Mouse (Mus musculus) spleen, adult 18-20 months (tissue): Measurements from ENCODE around the gene Actl10.

Experiments used
- DNase-seq, 2 experiments: peaks; one replicate each; pipeline ENCODE4 v3.0.0; 2022; ENCODE audit warnings: mixed read lengths in 2 of 2

The Actl10 gene

GRCm38 (mm10) chr2:154551927-154552326, 351 bp downstream of the Actl10 start:
- DNase-seq, result no peak

DNA sequence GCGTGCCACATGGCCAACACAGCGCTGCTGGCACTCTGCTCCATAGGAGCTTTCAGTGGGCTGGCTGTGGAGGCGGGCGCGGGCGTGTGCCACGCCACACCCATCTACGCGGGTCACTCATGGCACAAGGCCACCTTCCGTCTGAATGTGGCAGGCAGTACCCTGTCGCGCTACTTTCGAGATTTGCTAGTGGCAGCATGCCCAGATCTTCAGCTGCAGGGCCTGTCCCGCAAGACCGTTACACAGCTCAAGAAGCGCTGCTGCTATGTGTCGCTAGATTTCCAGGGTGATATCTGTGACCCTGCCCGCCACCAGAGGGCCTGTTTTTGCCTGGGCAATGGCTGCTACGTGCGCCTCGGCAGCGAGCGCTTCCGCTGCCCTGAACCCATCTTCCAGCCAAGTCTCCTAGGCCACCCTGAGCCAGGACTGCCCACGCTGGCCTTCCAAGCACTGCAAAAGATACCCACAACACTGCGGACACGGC, 890 bp downstream of the Actl10 start:
- DNase-seq, result peak; percentile 49 to 67

DNA sequence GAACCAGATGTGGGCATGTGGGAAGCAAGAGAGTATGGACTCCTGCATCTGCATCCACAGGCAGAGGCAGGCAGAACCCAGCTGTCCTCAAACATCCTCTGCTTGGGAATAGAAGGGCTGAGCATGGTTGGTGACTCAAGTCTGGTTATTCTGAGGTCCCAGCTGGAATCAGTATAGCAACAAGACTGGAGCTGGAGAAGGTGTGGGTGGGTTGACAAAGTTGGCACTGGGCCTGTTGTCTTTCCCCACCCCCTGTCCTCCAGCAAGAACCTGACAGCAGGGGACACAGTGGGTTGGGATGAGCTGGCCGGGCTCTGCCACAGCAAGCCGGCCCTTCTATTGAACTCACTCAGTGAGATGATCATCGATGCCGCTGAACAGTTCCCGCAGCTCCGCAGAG, 3.7 kb downstream of the Actl10 start:
- DNase-seq, result no peak

DNA sequence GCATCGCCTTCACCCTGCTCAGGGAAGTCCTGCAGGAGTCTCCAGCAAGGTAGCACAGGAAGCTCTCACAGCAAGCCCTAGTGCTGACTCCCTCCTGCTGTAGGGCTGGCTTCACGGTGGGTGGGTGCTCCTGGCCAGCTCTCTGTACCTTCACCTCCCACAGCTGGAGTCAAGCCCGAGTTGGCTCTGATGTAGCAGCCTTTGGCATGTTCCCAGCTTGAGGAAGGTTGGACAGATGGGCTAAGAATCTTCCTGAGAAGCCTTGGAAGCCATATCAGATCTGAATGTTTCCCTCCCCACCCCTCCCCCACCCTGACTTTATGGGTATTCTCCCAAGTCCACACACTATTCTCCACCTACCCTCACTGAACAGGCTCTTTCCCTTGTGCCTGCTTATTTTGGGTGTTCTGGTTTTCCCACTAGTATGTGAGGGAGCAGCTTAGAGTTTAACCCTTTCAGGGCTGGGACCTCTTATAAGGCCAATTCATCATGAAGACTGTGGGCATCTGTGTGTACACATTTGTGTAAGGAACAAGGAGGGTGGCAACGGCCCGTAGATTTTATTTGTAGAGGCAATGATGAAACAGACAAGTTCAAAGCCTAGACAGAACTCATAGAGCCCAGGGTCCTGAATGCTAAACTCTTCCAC, 5.7 kb downstream of the Actl10 start:
- no peak for DNase-seq

DNA sequence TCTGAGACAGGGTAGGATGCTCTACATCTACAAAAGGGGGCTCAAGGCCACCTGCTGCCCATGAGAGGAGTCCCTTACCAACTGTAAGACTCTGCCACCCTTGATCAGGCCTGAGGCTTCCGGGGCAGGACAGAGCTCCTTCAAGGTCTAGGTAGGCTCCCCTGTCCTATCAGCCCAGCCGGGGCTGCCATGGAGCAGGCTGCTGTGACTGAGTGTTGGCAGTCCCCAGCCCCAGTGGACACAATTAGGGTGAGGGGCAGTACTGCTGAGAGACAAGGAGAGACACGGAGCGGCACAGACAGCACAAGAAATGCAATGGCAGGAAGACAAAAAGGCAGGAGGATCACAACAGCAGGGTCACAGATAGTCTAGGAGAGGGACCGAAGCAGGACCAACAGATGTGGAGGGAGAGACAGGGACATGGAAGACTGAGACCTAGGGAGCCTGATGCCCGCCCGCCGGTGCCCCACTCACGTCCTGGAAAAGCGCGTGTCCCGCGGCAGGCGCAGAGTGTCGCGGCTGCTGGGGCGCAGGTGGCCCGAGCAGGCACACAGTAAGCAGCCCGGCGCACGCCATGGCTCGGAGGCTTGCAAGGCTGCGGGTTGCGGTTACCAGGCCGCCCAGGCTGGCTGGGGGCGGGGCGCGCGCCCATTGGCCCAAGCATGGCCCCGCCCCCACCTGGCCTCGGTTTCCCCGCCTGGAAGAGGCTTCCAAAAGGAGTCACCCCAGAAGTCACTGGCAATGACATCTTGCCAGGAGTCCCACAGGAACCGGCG, 6.9 kb downstream of the Actl10 start, which contains the start of gene Necab3:
TSS of gene Necab3 (minus strand) at position 627 of the 776 bp plus-strand sequence.
- peak in 1 of 2 experiments; percentile 24 for DNase-seq

DNA sequence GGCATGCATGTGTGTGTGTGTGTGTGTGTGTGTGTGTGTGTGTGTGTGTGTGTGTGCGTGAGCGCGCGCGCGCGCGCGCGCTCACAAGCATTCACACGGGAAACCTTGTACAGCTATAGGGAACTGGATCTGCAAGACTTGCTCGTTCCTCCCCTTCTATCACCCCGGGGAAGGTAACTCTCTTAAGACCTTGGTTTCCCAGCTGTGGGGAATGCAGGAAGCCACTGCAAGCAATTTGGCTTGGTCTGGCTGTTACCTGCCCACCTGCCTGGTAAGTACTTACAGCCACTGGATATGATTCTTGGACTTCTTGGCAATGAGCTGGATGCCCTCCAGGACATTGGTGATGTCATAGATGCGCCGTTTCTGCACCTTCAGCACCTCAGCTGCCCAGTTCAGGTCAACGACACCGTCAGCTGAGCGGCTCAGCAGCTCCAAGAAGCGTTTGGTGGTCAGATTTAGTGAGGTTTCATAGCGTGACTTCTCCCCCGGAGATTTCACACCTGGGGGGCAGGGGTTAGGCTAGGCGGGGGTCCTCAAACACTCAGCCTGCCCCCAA, 12.1 kb downstream of the Actl10 start:
- DNase-seq, result no peak

DNA sequence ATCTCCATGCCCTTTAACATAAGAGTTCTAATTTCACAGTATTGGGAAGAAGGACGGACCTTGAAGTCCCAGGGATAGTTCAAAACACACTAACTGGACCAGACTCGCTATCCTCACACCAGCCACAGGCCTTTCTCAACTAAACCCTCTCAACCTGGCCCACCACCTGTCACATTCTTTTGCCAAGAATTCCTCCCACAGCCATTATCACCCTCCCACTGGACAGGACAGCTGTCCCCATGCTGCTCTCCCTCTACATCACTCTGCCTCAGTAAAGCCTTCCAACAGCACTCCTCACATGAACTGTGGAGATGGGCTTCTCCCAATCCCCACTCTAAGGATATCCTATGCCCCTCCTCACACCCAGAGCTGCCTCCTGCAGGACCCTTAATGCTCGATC, 14.0 kb downstream of the Actl10 start:
- DNase-seq, result no peak

- no peak for DNase-seq
These were observed 15.1 kb downstream of the Actl10 start for GRCm38 (mm10) chr2:154566641-154567040.

DNA sequence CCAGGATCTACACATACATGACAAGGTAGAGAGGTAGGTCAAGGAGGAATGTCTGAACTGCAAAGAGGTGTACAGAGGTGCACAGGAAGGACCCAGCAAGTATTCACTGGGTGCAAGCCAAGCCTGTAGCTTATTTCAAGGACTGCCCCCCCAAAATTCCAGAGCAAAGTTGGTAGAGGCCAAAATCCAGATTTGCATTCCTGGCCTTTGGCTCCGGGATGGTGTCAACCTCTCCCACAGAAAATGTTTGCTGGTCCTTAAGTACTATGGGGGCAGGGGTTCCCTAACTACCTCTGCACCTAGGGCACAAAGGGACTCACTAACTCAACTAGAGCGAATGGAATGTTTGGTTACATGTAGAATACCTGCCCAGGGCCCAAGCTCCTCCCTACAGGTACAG, 16.2 kb downstream of the Actl10 start:
- DNase-seq, result no peak

- DNase-seq, result no peak
These were observed 16.9 kb downstream of the Actl10 start for GRCm38 (mm10) chr2:154568329-154569070.

DNA sequence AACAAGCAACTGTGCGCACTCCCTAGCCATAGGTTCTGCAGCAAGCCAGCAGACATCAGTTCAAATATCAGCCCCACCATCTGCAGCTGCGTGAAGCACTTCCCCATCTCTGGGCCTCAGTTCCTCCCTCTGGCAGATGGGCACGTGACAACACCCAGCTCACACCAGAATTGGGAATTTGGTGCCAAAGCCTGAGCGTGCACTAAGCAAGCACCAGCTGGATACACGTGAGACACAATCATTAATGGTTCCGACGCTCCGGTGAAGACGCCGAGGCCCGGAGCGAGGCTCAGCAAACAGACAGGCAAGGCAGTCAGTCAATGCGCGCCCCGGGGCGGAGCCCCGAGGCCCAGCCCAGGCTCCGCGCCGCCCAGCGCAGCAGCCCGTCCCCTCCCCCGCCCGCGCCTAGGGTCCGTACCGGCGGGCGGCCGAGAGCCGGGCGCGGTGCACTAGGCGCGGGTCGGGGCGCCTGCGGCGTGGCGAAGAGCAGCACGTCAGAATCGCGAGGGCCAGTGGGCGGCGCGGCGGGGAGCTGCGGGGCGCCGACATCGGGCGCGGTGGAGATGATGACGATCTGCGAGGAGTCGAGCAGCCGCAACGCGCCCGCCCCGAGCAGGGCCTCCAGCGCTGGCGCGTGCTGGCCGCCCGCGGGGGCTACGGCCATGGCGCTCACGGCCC, 17.6 kb downstream of the Actl10 start:
- DNase-seq, result peak; percentile 50 to 58

- DNase-seq, result peak; percentile 92
These were observed 18.3 kb downstream of the Actl10 start, which contains the start of gene E2f1 for GRCm38 (mm10) chr2:154569836-154570286. Gene E2f1 (minus strand): TSS chr2:154569892.

- DNase-seq, result no peak
These were observed 19.1 kb downstream of the Actl10 start for GRCm38 (mm10) chr2:154570666-154571065.

DNA sequence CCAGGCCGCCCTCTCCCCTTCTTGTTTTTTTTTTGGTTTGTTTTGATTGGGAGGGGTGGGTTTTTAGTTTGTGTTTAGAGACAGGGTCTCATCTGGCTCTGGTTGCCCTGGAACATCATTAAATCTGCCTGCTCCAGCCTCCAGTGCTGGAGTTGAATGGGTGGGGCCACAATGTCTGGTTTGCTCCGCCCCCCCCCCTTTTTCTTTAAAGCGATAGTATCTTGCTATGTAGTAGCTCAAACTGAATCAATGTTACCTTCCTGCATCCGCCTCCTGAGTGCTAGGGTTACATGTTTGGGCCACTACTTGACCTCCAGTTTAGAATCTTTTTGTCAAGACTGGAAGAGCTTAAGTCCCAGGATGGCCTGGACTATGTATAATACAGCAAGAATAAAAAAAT, 19.7 kb downstream of the Actl10 start:
- no peak for DNase-seq

DNA sequence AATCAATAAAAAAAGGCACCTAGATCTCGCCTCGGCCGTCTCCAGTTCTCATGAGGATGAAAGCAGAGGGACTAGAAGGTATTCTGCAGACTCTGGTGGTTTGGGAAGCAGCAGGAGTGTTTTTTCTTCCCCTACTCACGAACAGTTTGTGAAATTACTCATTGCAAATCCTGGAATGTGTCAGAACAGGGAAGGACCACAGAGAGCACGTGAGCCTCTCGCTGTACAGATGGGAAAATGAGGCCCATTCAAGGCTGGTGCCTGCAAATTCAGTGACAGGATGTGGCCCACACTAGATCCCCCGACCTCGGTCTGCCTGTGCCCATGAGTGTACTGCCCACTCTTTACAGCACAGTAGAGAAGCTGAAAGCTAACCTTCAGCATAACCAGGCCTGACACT, 20.4 kb downstream of the Actl10 start:
- DNase-seq, result no peak

DNA sequence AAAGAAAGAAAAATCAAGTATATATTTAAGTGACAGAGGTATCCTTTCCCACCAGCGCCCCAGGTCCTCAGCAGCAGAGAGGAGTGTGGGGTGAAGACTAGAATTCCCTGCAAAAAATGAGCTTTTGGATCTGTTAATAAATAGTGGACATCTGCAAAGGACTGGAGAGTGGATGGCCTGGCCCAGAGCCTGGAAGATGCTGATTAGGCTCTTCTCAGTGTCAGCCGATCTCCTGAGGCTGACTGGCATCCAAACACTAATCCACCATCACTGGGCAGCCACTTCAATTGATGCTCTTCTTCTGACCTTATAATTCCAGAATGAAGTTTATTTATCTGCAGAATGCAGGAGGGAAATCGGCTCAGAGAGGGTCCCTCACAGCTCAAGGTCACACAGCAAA, 21.4 kb downstream of the Actl10 start:
- no peak for DNase-seq

DNA sequence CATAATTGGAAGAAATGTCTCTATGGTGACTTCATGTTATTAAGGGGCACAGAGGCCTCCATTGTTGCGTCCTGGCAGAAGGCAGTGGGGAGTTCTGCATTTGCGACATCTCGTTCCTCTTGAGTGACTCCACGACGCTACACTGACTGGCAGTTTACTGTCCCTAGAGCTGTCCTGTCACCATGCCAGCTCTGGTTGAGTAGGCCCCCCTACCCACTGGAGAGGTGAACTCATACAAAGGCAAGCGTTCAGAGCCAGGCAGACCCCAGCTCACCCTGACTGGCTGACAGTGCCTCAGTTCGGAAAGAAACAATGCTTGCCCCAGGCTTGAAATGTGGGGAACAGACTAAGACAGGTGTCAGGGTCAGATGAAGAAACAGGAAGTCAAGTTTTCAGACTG, 22.7 kb downstream of the Actl10 start:
- DNase-seq, result peak; percentile 18 to 37

GRCm38 (mm10) chr2:154576876-154577743, 25.5 kb downstream of the Actl10 start:
- no peak for DNase-seq

- no peak for DNase-seq
These were observed 26.1 kb downstream of the Actl10 start for GRCm38 (mm10) chr2:154577744-154578067.

- no peak for DNase-seq
These were observed 29.0 kb downstream of the Actl10 start for GRCm38 (mm10) chr2:154580586-154580985.

GRCm38 (mm10) chr2:154581421-154581820, 29.8 kb downstream of the Actl10 start:
- no peak for DNase-seq
